Mouse (Mus musculus) gastrocnemius, postnatal 36 days (tissue): ENCODE data around the gene Zdhhc9. TPM values are rescaled to one million over a fixed set of nuclear protein-coding genes. Genes with fewer than 3 reads are reported as not detected.
"Not testable (repeated sequence)": the region's sequence is repeated elsewhere in the genome, so short reads cannot be mapped to it uniquely, and the experiment has no call there.

Experiments
- DNase-seq, 2 experiments: peaks; one replicate each; pipeline ENCODE4 v3.0.0; 2022
- intact Hi-C: fragments of 180-260 bp; cut with DNase I; formaldehyde crosslinking; loops from one replicate; pipeline ENCODE4 v1.15.1; 2025
- long read RNA-seq, 2 experiments: library from polyadenylated mRNA; stranded (forward); transcript quantifications; one replicate each; pipeline ENCODE4 v2.0.0; 2021
- total RNA-seq, 2 experiments: library from RNA; stranded (reverse); gene quantifications; 2 replicates each; pipeline ENCODE4 v1.2.3; 2021

The Zdhhc9 gene
- 1 to 10 TPM; 6.9 to 7.1 TPM for total RNA-seq
- long read RNA-seq, experiment 1, partial matches to known transcripts = 0 of 1 reads
- long read RNA-seq, experiment 1, other reads (novel, unspliced or antisense) = 0 of 1 reads
- long read RNA-seq, experiment 2, partial matches to known transcripts = 0 of 2 reads
- long read RNA-seq, experiment 2, other reads (novel, unspliced or antisense) = 2 of 2 reads

DNA sequence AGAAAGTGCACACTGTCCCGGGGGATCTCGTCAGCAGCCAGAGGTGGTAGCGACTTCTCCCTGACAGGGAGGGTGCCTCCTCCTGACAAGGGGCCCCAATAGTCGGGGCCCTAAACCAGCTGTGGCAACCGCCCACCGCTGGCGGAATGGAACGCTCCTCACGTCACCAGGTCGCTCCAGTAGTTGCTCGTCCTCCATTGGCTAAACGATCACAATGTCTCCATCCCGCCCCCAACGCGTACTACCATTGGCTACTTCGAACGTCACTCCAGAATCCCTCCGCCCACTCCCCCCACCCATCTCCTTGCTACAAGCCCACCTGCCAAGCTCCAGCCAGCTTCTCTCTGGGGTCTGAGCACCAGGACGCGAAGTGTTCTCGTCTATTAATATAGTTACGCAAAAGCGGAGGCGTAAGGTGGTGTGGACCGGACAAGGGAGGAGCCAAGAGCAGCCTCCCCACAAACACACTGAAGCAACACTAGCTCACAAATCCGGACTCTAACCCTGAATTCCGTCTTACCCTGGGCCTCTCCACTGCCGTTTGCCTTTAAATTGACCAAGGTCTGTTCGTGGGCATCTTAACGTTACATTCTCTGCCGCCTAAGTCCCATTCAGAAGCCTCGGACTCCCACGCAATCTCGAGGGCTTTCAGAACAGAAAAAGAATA lies at the start of gene Zdhhc9:
Gene Zdhhc9, minus strand, starts transcription at position 360 of the 667 bp plus-strand sequence.
- intact Hi-C loops = no loop called here

GRCm38 (mm10) chrX:48257011-48257410 lies 48.3 kb upstream of the Zdhhc9 start:
- DNase-seq = no peak
- intact Hi-C loops = no loop called here

More for the DNA sequence above, at the start of gene Zdhhc9:
- peak; percentile 80 to 81 for DNase-seq

DNA sequence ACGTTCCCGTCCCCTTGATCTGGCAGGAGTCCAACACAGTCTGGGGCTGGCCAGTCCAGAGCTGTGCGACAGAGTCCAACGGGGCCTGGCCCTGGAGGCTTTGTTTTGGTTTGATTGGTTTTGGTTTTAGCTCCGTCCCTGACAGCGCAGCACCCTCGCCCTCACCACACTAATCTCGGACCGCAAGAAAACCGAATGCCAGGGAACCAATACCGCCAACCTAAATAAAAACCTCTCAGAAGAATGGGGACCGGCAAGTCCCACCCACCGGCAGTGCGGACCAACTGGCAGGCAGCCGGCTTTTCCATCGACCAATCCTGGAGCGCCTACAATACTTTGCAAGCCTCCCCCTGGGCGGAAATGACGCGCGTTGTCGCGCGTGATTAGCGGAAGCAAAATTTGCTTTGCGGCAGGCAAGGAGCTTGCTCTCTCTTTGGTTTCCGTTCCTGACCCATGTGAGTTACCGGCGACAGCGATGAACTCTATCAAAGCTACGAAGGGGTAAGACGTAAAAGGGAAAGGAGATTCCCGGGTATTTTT lies 47.9 kb upstream of the Zdhhc9 start, which contains the start of gene Utp14a:
Gene Utp14a, plus strand, starts transcription at position 395 of the 540 bp plus-strand sequence.
- intact Hi-C loops = no loop called here
- peak; percentile 86 to 96 for DNase-seq

DNA sequence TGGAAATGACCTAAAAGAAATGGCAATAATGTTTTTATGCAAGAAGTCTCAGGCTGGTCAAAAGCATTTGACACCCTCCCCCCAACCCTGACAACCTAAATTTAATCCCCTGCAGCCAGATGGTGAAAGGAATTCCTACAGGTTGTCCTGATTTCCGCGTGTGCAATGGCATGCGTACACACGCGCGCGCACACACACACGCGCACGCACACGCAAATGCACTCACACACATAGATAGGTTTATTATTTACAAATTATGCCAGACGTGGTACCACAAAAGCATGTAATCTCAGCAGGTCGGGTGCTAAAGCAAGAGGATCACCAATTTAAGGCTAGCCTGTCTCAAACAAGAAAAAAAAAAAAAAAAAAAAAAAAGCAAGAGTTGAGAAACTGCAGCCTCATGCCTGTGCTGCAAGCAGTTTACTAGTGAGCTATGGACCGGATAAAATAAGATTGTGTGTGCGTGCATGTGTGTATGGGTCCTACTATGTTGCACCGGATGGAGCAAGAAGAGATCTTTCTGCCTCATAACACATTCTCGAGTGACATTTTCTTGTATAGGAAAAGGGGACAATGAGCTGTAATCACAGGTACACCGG lies 47.3 kb upstream of the Zdhhc9 start:
- intact Hi-C loops = no loop called here
- no peak for DNase-seq

- intact Hi-C loops = no loop called here
- no peak for DNase-seq
Measured at GRCm38 (mm10) chrX:48234417-48234816, 25.7 kb upstream of the Zdhhc9 start.

DNA sequence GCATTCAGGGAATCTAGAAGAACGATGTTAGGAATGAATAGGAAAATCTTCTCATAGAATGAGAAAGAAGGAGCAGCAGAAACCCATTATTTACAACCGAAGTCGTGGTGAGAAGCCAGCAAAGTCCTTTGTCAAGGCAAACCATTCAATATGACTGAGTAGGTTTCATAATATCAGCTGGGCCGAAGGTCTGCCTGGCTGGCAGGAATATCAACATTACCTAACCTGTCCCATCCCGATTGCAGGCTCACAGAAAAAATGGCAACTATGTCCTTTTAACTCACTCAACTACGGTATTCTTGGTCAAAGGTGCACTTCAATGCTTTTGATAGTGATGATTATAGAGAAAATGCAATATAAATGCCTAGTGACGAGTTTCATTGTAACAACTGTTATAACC lies 17.5 kb upstream of the Zdhhc9 start:
- DNase-seq = no peak
- intact Hi-C loops = no loop called here

DNA sequence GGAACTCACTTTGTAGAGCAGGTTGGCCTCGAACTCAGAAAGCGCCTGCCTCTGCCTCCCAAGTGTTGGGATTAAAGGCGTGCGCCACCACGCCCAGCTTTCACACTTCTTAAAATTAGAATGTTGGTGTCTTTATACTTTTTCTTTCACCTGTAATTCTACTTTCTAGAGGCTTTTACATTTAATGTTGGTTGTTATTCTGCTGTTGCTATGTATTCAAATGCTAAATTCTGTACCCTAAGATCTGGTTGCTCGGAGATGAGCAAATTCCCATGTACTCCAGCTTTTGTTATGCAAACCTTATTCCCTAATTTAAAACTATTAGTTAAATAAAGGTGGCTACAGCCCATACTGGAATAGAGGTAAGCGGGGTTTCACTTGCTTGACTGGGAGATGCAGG lies 14.0 kb upstream of the Zdhhc9 start:
- intact Hi-C loops = no loop called here
- DNase-seq = no peak

- intact Hi-C loops = no loop called here
Measured at GRCm38 (mm10) chrX:48219468-48219867, 10.8 kb upstream of the Zdhhc9 start.

GRCm38 (mm10) chrX:48209746-48210145 lies 1.1 kb upstream of the Zdhhc9 start:
- DNase-seq = not testable (repeated sequence)
- intact Hi-C loops = loop anchor here (5.0 kb wide), 1 partner anchor 43 kb away; no protein-coding TSS in a partner anchor

More at GRCm38 (mm10) chrX:48219468-48219867, 10.8 kb upstream of the Zdhhc9 start:
- DNase-seq = no peak

- intact Hi-C loops = no loop called here
- no peak for DNase-seq
Measured at GRCm38 (mm10) chrX:48207761-48208487, 754 bp downstream of the Zdhhc9 start.

DNA sequence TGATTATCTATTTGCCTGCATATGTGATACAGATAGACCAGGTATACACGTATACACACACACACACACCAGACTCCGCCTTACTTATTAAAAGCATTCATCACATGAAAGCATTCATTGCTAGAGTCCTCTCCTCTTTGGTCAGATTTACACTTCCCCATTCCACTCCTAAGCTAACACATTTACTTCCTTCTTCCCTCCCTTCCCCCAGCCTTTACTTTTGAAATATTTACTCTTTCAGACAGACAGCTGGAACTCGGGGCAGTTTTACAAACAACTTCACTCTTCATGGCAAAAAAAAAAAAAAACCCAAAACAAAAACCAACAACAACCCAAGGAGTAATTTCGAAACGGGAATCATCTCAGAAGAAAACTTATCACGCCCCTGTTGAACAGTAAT lies 4.2 kb downstream of the Zdhhc9 start:
- intact Hi-C loops = no loop called here

GRCm38 (mm10) chrX:48203763-48204162 lies 4.9 kb downstream of the Zdhhc9 start:
- DNase-seq = no peak
- intact Hi-C loops = no loop called here

More for the DNA sequence above, 4.2 kb downstream of the Zdhhc9 start:
- DNase-seq = no peak

- intact Hi-C loops = no loop called here
- DNase-seq = no peak
Measured at GRCm38 (mm10) chrX:48202995-48203394, 5.7 kb downstream of the Zdhhc9 start.

DNA sequence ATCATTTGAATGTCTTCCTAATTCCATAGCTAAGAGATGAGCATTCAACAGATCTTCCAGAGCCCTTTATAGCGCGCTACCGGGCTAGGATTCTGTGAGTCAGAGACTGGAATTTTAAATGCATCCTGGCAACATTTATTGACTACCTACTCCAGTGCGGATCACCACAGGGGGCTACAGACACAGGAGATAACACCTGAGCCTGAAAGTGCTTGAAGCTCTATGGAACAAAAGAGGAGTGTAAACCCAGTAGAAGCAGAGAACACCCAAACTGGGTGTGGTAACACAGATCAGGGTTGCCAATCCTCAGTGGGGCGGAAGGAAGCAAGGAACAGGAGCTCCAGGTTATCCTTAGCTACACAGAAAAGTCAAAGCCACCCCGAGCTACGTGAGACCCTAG lies 6.2 kb downstream of the Zdhhc9 start:
- DNase-seq = no peak
- intact Hi-C loops = no loop called here

DNA sequence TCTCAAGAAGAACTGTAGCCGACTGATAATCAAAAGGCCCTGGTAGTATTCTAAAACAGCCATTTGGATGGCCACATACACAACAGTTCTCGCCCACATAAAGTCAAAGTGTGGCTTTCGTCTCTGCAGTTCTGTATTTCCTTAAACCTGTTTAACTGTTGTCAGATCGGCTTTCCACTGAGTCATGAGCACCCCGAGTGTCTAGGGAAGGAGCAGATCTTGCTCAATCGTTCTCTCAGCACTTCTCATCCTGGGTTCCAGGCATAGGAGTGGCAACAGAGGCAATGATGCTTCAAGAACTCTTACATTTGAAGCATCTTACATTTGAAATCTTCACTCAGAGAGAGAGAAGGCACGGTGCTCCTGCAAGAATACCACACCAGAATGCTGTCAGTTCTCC lies 6.7 kb downstream of the Zdhhc9 start:
- intact Hi-C loops = no loop called here
- DNase-seq = no peak

DNA sequence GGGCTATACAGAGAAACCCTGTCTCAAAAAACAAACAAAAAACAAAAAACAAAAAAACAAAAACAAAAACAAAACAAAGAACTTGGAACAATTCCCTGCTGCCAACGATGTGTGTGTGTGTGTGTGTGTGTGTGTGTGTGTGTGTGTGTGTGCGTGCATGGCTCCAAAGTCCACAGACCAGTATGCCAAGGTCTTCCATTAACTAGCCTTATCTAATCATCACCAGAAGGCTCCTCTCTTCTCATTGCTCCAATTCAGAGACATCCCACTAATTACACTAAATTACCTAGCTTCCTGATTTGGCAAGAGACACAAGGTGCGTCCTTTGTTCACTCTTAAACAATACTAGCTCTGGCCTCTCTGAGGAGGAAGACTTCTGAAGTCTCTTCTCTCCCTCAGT lies 8.0 kb downstream of the Zdhhc9 start:
- intact Hi-C loops = no loop called here
- no peak for DNase-seq

- intact Hi-C loops = no loop called here
- no peak for DNase-seq
Measured at GRCm38 (mm10) chrX:48199026-48199425, 9.7 kb downstream of the Zdhhc9 start.

DNA sequence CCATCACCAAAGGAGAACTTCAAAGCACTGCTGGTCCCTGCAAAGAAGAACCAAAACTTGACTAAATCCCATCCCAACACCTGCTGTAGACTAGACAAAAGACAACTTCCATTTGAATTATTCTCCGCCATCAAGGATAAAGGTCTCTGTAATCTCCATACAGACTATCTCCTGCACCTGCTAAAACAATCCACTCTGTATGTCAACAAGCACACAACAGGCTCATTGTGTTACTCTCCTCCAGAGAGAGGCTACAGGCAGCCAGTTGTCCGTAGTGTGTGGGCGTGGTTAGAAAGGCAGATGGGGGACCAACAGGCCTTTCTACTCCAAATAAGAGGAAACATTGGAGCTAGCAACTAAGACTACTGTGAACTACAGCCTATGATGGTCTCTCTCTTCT lies 10.8 kb downstream of the Zdhhc9 start:
- intact Hi-C loops = no loop called here
- no peak for DNase-seq

DNA sequence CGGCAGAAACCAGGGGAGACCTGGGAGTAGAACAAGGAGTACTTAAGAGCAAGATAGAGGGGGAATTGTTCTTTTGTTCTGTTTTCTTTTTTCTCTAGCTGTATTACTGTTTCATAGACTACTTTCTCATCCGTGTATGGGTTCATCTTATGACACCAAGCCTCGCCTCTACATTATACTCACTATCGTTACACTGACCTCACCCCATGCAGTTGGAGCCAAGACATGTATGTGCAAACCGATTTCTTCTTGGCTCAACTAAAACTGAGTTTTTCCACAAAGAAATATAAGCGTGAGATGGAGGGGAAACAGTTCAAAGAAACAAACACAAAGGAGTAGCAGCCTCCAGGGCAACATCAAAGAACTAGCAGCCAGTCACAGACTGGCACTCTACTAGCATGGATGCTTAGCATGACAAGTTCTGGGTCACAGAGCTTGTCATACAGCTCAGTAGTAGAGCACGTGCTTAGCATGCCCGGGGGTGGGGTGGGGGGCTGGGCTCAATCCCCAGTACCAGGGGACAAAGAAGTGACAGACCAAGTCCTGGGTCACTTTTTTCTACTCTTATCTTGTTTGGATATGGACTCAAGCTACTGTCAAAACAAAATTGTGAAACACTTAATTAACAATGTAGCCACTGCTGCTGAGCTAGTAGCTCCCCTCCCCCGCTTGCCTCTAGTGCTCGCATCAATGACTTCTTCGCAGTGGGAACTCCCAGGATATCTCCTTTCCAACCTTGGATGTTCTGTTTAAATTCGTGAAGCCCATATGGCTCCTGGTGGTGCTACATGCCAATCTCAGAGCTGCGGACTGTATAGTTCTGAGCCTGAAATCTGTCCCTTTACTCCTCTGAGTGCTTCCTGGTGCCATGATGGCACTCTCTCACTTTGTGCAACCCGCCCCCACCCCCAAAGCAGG lies 15.2 kb downstream of the Zdhhc9 start:
- DNase-seq = no peak
- intact Hi-C loops = no loop called here

DNA sequence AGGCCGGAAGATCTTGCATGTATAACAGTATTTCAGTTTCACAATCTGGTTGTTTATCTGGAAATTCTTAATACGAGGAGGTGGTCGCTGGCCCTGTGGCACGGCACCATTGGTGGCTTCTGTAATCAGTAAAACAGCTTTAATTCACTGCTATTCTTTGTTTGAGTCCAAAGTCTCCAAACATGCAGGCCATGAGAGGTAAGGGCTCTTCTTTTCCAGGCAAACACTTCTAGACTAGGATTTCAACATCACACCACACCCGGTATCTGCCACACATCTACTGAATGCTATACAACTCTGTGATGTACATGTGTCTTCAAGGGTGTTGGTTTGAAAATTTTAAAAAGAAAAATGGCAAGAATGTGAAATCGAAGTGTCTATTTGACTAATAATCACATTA lies 17.4 kb downstream of the Zdhhc9 start:
- DNase-seq = no peak
- intact Hi-C loops = no loop called here
